1 mouse cellular context compared by ENCODE assay signal in the genomic region with DNA sequence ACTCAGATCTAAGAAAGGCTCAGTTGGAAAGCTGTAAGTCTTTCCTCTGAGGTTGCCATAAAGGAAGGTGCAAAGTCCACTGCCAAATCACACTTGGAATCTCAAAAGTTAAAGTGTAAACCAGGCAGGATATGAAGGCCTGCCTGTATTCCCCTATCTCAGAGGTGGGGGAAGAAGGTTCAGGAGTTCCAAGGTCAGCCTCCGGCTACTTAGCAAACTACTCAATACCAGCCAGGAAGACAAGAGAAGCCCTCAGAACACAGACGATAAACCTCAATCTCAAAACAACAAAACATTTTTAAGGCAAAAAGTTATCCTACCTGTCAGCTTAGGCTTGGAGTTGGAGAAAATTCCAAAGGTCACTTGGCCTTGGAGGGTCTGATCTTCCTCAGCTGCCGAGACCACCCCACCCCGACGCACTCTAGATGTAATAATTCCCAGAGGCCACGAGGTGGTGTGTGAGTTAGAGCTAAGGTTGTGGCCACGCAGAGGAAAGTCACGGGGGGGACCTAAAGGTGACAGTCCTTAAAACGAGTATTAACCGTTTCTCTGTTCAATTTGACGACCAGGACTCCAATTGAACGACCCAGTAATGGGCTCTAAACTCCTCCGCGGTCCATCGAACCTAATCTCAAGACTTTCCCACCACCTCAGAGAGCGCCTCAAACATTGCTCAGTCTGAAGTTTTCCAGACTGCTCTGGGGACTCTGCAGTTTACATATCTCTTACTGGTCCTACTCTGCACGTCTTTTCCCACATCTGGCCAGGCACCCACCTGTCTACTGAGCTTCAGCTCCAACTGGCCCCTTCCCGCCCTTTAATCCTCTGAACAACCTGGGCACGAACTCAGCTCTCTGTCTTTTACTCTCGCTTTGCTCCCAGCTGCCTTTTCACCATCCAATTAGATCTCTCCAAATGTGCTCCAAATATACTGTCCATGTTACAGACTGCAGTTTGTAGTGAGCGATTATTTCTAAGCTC.
TF ChIP-seq lines count a peak whose summit lies in the region.

No protein-coding gene starts in this region.

TF ChIP-seq in MEL, 35 proteins besides CTCF, POLR2A, EP300 and RAD21 (continued from another document):
- TF ChIP-seq TBP (IDR thresholded peaks at IDR 0.05; ENCODE audit: low read depth, low read length) (no peak), SMC3 (IDR thresholded peaks at IDR 0.05; ENCODE audit: low read depth, low read length) (peak; percentile 63), BHLHE40 (IDR thresholded peaks at IDR 0.05; ENCODE audit: borderline replicate concordance, low read depth, low read length) (no peak), MAFK (IDR thresholded peaks at IDR 0.05; ENCODE audit: borderline replicate concordance, low read depth, low read length) (no peak), JUND (IDR thresholded peaks at IDR 0.05; ENCODE audit: low read depth, low read length) (no peak), MAZ (IDR thresholded peaks at IDR 0.05; ENCODE audit: low read depth, low read length) (no peak), MXI1 (IDR thresholded peaks at IDR 0.05; ENCODE audit: low read depth, low read length) (0 out of 2 replicates have a peak, but pooled peaks have one; percentile 1), ZMIZ1 (IDR thresholded peaks at IDR 0.05; ENCODE audit: low read depth, low read length) (no peak), ELF1 (IDR thresholded peaks at IDR 0.05; ENCODE audit: low read depth, low read length) (no peak)
